Mouse (Mus musculus) adrenal gland, postnatal 14 days (tissue): ENCODE results near the gene Itga1. TPM values are rescaled to one million over a fixed set of nuclear protein-coding genes. Genes with fewer than 3 reads are reported as not detected.
A peak's percentile ranks its signal among the peaks of the same experiment; 100 is the strongest.

Source experiments
- DNase-seq: peaks from one replicate; pipeline ENCODE4 v3.0.0; 2021; ENCODE audit warnings: mixed read lengths
- long read RNA-seq, 2 experiments: library from polyadenylated mRNA; stranded (forward); transcript quantifications; one replicate each; pipeline ENCODE4 v2.0.0; 2021
- total RNA-seq: library from RNA; stranded (reverse); gene quantifications from 2 replicates; pipeline ENCODE4 v1.2.3, GENCODE M21; 2021

The Itga1 gene
- 49.7 and 50.3 TPM in 2 replicates for total RNA-seq
- long read RNA-seq, experiment 1, full-length matches to known transcripts = 2 of 6 reads
- long read RNA-seq, experiment 1, partial matches to known transcripts = 3 of 6 reads
- long read RNA-seq, experiment 1, other reads (novel, unspliced or antisense) = 1 of 6 reads
- long read RNA-seq, experiment 2, full-length matches to known transcripts = 5 of 9 reads
- long read RNA-seq, experiment 2, partial matches to known transcripts = 2 of 9 reads
- long read RNA-seq, experiment 2, other reads (novel, unspliced or antisense) = 2 of 9 reads

DNA sequence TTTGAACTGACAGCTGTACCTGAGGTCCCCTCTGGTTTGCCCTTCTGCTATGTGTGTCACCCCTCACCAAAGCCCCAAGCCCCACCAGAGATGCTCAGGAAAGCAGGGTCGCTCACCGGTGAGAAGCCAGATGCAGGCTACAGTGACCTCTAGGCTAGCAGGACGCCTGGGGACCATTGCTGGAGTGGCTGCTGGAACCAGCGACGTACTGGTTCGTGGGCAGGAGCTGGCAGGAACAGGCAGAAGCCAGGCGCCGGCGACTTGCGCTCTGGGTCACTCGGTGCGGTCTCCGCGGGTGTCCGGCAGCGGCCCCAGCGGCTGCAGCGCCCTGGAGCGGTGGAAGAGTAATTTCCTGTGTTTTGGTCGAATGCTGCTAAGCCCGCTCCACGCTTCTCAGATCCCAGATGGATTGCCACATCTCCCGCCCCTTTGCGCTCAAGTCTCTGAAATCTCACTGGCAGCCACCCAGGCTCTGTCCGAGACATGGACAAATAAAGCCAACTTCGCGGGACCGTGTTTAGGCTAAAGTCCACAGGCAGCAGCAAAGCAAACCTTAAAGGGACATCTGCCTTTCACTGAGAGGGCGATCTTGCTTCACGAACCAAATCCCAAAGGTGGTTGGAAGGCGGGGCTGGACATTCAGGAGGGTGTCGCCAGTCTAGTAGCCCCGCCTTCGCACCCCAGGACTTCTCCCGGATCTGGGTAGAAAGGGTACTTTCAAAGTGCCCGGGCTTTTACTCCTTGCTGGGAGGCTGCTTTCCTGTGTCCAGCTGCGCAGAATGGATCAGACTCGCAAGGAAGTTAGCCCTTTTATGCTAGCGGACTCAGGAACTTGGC lies at the start of gene Itga1, which contains the start of gene Gm49395:
Itga1 (minus strand) TSS at position 610 of the 837 bp plus-strand sequence.
Gm49395 (minus strand) TSS at position 567 of the 837 bp plus-strand sequence.
- peak; percentile 89 for DNase-seq

DNA sequence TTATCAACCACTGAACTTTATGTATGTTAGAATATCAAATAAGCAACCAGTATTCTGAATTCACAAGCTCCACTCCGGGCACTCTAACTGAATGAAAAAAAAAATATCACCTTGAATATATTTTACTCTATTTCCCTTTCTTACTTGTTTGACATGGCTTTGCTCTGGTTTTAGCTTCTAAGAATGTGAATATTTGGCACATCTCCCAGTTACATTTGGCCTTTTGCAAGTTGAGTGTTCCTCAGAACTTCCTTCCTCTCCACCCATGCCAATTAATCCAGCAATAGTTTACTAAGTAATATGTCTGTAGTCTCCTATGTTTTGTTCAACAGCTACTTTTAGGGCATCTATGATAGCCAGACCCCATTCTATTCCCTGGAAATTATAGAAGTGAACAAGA lies 48.8 kb upstream of the Itga1 start:
- DNase-seq = no peak

- DNase-seq = no peak
Measured at GRCm38 (mm10) chr13:115149849-115150248, 48.1 kb upstream of the Itga1 start.

DNA sequence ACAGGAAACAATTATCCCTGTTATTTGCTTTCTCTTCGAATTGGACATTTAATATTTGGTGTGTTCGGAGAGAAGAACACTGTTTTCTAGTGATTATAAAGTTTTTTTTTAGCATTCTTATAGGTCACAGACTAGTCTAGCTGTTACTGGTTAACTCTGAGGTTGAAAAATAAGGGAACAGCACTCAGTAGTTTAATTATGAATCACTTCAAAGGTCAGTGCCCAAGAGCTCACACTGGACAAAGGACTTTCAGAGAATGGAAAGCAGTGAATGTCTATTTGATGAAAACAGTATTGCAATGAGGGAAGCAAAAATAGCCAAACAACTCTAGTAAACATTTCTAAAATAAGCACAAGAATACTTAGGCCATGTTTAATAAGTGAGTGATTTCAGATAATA lies 41.8 kb upstream of the Itga1 start:
- DNase-seq = no peak

- DNase-seq = no peak
Measured at GRCm38 (mm10) chr13:115142066-115142465, 40.3 kb upstream of the Itga1 start.

DNA sequence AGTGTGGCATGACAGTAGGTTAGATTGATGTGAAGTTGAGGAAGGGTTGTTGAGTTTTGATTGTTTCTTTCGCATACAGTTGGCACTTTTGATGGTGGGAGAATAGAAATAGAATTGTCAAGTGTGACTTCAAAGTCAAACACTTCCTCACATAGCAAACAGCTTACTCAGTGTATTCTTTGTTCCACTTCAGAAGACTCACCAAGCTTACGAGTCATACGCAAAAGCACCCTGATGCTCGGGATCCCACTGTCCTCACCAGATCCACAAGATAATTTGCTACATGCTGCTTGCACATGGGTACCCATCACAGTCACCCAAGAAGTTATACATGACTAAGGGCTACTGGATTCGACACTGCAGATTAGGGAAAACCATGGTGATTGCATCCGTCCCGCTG lies 36.7 kb upstream of the Itga1 start:
- DNase-seq = no peak

GRCm38 (mm10) chr13:115136761-115137160 lies 35.0 kb upstream of the Itga1 start:
- no peak for DNase-seq

DNA sequence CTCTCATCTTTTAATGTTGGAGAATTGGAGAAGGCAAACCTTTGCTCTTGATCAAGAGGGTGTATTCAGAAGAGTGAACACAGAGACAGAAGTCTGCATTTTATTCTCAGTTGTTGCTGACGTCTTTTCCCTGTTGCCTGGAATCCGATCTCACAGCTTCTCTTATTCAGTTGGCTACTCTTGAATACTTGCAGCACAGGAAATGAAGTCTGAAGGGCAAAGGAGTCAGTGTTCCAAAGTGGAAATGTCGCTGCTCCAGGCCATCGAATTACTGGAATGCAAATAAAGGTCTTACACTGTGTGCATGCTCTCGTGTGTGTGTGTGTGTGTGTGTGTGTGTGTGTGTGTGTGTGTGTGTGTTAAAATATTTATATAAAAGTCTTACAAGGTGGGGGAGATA lies 30.7 kb upstream of the Itga1 start:
- DNase-seq = no peak

- DNase-seq = no peak
Measured at GRCm38 (mm10) chr13:115131381-115131780, 29.6 kb upstream of the Itga1 start.

GRCm38 (mm10) chr13:115130035-115130434 lies 28.3 kb upstream of the Itga1 start:
- no peak for DNase-seq

DNA sequence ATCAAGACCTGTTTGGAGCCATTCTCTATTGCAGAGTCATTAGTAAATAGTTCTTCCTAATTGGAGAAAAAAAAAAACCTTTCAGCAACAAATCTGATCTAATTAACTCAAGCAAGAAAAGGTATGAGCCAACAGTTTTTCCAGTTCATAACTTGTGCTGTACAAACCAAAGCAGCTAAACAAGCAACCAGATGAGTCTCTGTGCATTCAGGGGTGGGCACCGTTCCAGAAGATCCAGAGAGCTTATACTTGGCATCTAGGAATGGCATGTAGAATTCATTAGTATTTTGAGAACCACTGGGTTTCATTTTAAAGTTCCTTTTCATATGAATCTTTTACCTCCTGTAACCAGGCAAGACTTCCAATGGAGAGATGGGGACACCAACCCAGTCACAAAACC lies 26.1 kb upstream of the Itga1 start:
- no peak for DNase-seq

DNA sequence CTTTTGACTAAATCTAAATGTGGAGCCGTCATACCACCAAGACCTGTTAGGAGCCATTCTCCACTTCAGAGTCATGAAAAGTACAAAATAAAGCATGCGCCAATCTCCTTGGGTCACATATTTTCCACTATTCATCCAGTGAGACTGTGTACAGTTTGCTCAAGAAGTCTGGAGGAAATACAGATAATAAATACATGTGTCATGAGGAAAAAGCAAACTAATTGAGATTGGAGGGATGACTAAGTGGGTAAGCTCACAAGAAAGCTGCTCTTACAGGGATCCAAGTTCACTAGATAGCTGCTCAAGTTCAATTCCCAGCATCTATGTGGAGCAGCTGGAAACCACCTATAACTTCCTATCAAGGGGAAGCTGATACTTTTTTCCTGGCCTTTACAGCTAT lies 24.8 kb upstream of the Itga1 start:
- no peak for DNase-seq

GRCm38 (mm10) chr13:115125130-115125529 lies 23.4 kb upstream of the Itga1 start:
- no peak for DNase-seq

DNA sequence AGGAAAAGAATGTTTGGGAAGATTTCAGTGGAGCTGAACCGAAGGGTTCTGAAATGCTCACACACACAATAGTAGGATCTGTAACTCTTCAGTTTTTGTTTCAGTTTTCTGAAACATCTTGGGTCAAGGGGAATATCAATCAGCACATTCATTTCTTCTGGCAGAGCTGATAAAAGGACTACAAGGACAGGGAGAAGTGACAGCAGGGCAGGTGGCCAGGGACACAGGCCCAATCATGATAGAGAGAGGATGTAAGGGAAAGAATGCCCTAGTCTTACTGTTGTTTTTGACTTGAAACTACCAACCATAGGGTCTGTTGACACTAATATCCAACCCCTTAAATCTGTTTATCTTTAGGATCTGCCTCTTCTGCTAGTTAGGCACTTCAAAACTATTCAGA lies 22.8 kb upstream of the Itga1 start:
- DNase-seq = peak; percentile 79

- DNase-seq = no peak
Measured at GRCm38 (mm10) chr13:115118756-115119155, 17.0 kb upstream of the Itga1 start.

DNA sequence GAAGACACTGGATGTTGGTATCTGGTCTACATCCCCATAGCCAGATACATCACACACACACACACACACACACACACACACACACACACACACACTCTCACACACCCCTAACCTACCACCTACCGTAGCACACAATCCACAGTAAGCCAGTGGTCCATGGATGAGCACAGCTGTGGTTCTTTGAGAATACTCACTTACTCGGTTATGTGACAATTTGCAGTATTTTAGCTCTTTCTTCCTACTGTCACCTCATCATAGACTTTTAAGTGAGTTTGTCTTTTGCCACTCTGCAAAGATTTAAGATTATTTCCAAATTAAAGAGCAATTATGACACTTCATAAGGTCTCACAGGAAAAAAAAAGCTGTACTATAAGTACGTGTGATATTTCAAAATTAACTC lies 16.4 kb upstream of the Itga1 start:
- DNase-seq = no peak

DNA sequence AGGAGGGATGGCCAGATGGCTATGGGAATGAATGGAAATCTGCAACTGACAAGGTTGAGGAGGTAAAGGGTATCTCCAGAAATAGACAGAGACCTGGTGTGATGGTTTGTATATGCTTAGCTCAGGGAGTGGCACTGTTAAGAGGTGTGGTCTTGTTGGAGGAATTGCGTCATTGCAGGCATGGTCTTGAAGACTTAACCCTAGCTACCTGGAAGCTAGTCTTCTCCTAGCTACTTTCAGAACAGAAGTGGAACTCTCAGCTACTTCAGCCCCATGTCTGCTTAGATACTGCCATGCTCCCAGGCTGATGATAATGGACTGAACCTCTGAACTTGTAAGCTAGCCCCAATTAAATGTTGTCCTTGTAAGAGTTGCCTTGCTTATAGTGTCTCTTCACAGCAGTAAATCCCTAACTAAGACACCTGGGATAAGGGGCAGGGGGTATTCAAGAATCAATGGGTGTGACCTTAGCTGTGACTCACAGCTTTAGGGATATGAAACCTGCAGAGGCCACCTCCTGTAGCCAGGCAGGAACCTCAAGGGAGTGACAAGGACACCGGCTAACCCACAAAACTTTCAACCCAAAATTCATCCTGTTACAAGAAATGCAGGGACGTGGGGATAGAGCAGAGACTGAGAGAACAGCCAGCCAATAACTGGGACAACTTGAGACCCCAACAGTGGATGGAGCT lies 15.3 kb upstream of the Itga1 start:
- DNase-seq = no peak

GRCm38 (mm10) chr13:115109628-115110027 lies 7.9 kb upstream of the Itga1 start:
- DNase-seq = no peak

- DNase-seq = no peak
Measured at GRCm38 (mm10) chr13:115107436-115107835, 5.7 kb upstream of the Itga1 start.

DNA sequence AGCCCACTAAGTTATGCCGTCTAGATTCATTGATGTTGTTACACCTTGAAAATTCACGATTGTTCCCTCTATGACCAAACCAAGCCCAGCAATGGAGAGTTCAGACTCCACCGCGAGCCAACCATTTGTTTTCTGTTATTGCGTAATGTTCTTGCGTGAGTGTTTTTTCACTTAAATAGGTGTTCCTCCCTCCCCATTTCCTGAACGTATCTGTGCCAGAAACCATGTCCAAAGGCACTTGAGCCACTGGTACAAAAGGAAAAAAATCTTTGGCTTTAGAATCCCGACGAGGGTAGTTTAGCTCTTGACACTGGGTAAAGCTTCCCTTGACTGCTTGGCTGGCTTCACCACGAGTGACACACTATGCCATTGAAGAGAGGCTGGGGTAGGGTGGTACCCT lies 4.4 kb upstream of the Itga1 start:
- DNase-seq = no peak

GRCm38 (mm10) chr13:115102754-115103153 lies 990 bp upstream of the Itga1 start:
- DNase-seq = no peak

DNA sequence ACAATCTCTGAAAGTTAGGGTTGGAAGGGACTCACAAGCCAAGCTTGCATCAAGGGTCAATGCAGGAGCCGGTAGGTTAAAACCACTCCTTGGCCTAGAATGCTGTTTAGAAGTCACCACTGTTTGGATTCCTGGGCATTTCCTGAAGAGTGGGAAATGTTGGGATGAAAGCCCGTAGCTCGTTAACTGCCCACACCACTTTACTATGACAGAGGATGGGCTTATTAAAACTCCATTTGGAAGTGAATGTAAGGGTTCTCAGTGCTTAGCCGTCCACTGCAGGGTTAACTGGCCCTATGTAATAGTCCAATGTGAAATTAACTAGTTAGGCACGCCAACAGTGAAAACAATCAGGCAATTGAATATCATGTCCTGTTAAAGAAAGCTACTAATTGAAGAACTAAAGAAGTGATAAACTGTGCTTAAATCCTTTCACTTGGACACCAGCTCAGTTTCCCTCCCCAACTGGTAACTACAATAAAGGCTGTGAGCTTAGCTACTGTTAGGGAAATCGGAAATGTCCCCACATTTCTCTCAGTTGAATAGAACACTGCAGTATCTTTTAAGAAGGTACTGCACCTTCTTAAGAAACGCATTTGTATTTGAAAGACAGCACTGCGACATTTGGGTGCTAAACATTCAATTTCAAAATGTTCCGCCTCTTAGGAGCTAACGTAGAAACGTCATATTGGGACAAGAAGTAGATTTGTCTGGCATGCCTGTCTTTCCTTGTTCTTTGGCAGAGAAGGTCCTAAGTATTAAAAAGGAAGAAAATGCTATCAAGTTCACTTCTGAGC lies 1.2 kb downstream of the Itga1 start:
- no peak for DNase-seq
